Mouse (Mus musculus) heart, adult 2 months (tissue): ENCODE results near the gene Carm1. TPM values are rescaled to one million over a fixed set of nuclear protein-coding genes. Genes with fewer than 3 reads are reported as not detected.
"Not testable (repeated sequence)": the region's sequence is repeated elsewhere in the genome, so short reads cannot be mapped to it uniquely, and the experiment has no call there.

Source experiments
- DNase-seq, 2 experiments: peaks; one replicate each; pipeline ENCODE4 v3.0.0; 2021
- H3K27ac ChIP-seq: fragments of 200-600 bp; 2 replicates; pipeline ENCODE4 v1.8.1; 2022
- H3K27me3 ChIP-seq: fragments of 200-500 bp; 2 replicates; pipeline ENCODE4 v1.6.1; 2012; ENCODE audit warnings: mild to moderate bottlenecking, low read length, inconsistent platforms, mixed read lengths; ENCODE audit not compliant: control insufficient read depth, insufficient read depth
- H3K36me3 ChIP-seq: fragments of 200-500 bp; 2 replicates; pipeline ENCODE4 v1.6.1; 2012; ENCODE audit warnings: low read length, inconsistent platforms; ENCODE audit not compliant: control insufficient read depth, insufficient read depth
- H3K4me1 ChIP-seq: fragments of 200-500 bp; 2 replicates; pipeline ENCODE4 v1.6.1; 2011; ENCODE audit warnings: low read length; ENCODE audit not compliant: control insufficient read depth, insufficient read depth
- H3K4me3 ChIP-seq: fragments of 200-600 bp; 2 replicates; pipeline ENCODE4 v1.8.1; 2022
- H3K79me2 ChIP-seq: fragments of 200-500 bp; replicated peaks from 2 replicates; pipeline ENCODE4 v1.6.1; 2012; ENCODE audit warnings: mild to moderate bottlenecking, inconsistent platforms, low read length, moderate library complexity, mixed read lengths; ENCODE audit not compliant: control insufficient read depth, insufficient read depth
- H3K9ac ChIP-seq: fragments of 200-500 bp; 2 replicates; pipeline ENCODE4 v1.6.1; 2012; ENCODE audit warnings: low read depth, mild to moderate bottlenecking, control low read depth, inconsistent platforms, low read length, mixed read lengths
- CTCF ChIP-seq: fragments of 200-600 bp; IDR thresholded peaks from 2 replicates; pipeline ENCODE4 v1.8.1; 2022; ENCODE audit warnings: antibody characterized with exemption, mild to moderate bottlenecking, moderate library complexity
- EP300 ChIP-seq: fragments of 200-500 bp; IDR thresholded peaks from 2 replicates; pipeline ENCODE4 v1.6.1; 2011; ENCODE audit warnings: low read depth, low read length, control low read depth; ENCODE audit not compliant: insufficient read depth
- POLR2A ChIP-seq: fragments of 200-500 bp; IDR thresholded peaks from 2 replicates; pipeline ENCODE4 v1.6.1; 2011; ENCODE audit warnings: mild to moderate bottlenecking, low read depth, low read length, control low read depth; ENCODE audit not compliant: insufficient read depth
- WGBS: fragments of 180-500 bp; shearing (Covaris S2); methylation state at CpG from one replicate; pipeline ENCODE4 v1.1.7; 2018; 5-methylcytosine and 5-hydroxymethylcytosine counted together
- intact Hi-C: fragments of 180-260 bp; cut with DNase I; formaldehyde crosslinking; loops from one replicate; pipeline ENCODE4 v1.15.1; 2025
- polyA plus RNA-seq: library from polyadenylated mRNA; depleted of rRNA; stranded (reverse); fragments of >200 nt; gene quantifications from 2 replicates; pipeline ENCODE4 v1.2.3, GENCODE M21; 2012
- total RNA-seq, 2 experiments: library from RNA; stranded (reverse); gene quantifications; 2 replicates each; pipeline ENCODE4 v1.2.3; 2021

Gene Carm1
- total and polyA plus RNA-seq, 3 experiments = 61.5 to 77.6 (median 66.5) TPM

DNA sequence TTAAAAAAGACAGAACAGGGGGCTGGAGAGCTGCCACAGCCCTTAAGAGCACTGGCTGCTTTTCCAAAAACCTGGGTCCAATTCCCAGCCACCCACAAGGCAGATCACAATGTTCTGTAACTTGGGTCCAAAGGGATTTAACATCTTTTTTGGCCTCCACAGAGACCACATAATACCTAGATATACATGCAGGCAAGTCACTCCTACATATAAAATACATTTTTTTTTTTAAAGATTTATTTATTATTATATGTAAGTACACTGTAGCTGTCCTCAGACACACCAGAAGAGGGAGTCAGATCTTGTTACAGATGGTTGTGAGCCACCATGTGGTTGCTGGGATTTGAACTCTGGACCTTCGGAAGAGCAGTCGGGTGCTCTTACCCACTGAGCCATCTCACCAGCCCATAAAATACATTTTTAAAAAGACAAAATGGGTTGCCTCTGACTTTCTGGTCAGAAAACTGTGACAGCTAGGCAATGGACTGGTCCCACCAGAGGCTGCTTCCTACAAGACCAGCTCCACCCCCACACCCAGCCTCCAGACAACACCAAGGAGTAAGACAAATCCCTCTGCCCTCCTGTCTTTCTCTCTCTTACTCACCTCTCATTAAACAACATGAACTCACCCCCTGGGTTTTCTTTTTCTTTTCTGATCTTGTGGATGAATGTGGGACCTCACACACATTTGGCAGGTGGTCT lies 19.4 kb upstream of the Carm1 start:
- H3K4me3 ChIP-seq = no peak overlapping the region
- intact Hi-C loops = no loop called here
- H3K79me2 ChIP-seq = no peaks in the 10 kb centered on the region
- H3K36me3 ChIP-seq = no peaks in the 10 kb centered on the region
- H3K4me1 ChIP-seq = no peaks in the 10 kb centered on the region
- no peak for DNase-seq
- WGBS = 100% methylated on average over 2 of the region's 2 CpGs
- H3K27ac ChIP-seq = no peak overlapping the region
- no peak for TF ChIP-seq POLR2A
- no peak for TF ChIP-seq EP300
- TF ChIP-seq CTCF = no peak
- H3K9ac ChIP-seq = no peak overlapping the region
- H3K27me3 ChIP-seq = no peaks in the 10 kb centered on the region

DNA sequence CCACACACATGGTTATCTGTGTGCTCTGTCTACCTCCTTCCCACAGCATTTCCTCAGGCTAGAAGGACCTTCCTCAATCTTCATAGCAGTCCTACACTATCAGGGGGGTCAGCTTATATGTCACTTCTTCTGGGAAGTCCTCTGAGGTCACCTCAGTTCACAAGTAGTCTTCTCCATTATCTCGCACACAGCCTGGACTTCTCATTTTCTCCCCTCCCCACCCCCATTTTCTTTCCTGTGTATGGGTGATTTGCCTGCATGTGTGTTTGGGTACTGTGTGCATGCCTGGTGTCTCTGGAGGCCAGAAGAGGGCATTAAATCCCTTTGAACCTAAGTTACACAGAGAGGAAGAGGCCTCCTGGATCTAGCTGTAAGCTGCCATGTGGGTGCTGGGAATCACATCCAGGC lies 18.8 kb upstream of the Carm1 start:
- no peak overlapping the region for H3K27ac ChIP-seq
- H3K9ac ChIP-seq = no peak overlapping the region
- no peak for DNase-seq
- no peaks in the 10 kb centered on the region for H3K79me2 ChIP-seq
- no peaks in the 10 kb centered on the region for H3K27me3 ChIP-seq
- no peak overlapping the region for H3K4me3 ChIP-seq
- H3K4me1 ChIP-seq = no peaks in the 10 kb centered on the region
- intact Hi-C loops = no loop called here
- no peaks in the 10 kb centered on the region for H3K36me3 ChIP-seq
- TF ChIP-seq POLR2A (no peak), CTCF (no peak), EP300 (no peak)
- WGBS = 46% methylated on average over 1 of the region's 1 CpGs

DNA sequence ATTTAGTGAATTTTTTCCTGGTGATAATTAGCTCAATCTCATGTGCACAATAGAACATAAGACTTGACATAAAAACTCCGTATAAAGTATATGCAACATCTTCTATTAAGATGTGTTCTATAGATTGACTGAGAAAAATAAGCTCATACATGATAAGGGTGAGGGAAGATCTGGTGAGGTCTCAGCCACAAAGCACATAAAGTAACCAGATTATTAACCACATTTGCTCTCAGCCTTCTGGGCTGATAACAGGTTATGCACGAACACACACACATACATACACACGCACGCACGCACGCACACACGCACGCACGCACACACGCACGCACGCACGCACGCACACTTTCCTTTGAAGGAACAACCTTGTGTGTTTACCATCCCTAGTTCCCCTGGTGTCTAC lies 10.2 kb upstream of the Carm1 start:
- DNase-seq = no peak
- Histone ChIP-seq H3K4me3 (no peak overlapping the region), H3K79me2 (no peaks in the 10 kb centered on the region; the same call in 1 of the 2 replicates), H3K27ac (no peak overlapping the region), H3K4me1 (no peaks in the 10 kb centered on the region), H3K36me3 (no peaks in the 10 kb centered on the region), H3K9ac (no peak overlapping the region), H3K27me3 (no peaks in the 10 kb centered on the region)
- intact Hi-C loops = no loop called here
- 96% methylated on average over 14 of the region's 14 CpGs for WGBS
- TF ChIP-seq POLR2A (no peak), CTCF (no peak), EP300 (no peak)

DNA sequence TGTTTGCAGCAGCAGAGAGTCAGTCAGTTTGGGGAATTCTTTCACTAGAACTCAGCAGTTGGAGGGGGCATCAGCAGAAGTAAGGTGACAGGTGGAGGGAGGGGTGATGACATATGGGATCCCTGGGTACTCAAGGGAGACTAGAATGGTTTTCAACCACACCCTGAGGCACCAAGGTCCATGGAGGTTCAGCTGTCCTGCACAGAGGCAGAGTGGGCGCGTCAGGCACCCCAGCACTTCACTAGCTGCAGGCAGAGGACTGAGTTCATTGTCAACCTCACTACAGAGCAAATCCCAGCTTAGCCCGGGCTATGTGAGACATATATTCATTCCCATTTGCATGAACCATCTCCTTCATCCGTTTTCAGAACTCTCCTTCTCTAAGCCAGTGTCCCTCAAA lies 9.7 kb upstream of the Carm1 start:
- DNase-seq = no peak
- TF ChIP-seq CTCF (no peak), EP300 (no peak), POLR2A (no peak)
- no peaks in the 10 kb centered on the region for H3K27me3 ChIP-seq
- no peaks in the 10 kb centered on the region; the same call in 1 of the 2 replicates for H3K79me2 ChIP-seq
- H3K4me1 ChIP-seq = no peaks in the 10 kb centered on the region
- no peaks in the 10 kb centered on the region for H3K36me3 ChIP-seq
- 79% methylated on average over 4 of the region's 4 CpGs for WGBS
- no peak overlapping the region for H3K27ac ChIP-seq
- H3K4me3 ChIP-seq = no peak overlapping the region
- H3K9ac ChIP-seq = no peak overlapping the region
- intact Hi-C loops = no loop called here

DNA sequence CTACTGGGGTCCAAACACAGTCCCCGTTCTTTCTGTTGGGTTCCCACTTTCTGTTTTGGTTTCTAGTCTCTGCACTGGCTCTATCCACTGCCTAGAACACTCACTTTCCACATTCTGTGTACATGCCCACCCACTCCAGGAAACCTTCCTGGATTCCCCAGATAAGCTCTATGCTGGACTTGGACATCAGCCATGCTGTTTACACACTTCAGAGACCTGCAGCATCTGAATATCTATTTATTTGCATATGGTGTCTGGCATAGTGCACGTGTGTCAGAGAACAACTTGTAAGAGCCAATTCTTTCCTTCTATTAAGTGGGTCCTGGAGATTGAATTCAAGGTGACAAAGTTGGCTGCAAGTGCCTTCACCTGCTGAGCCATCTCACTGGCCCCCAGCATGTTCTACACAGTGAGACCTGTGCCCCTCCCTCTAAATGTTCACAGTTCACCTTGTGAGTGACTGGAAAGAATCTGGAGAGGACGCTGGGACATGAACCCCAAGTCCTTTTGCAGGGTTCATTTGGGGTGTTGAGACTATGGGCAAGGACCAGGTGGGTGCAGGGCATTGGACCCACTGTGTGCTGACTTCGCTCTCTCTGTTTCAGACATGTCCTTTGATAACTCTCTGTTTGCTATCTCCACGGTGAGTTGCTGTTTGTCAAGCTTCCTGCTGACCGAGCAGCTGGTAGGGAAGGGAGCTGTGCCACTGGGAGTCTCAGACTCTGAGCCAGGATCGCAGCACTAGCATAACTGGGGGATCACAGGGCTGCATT lies 6.5 kb upstream of the Carm1 start:
- Histone ChIP-seq H3K4me3 (no peak overlapping the region), H3K4me1 (no peaks in the 10 kb centered on the region), H3K36me3 (no peaks in the 10 kb centered on the region), H3K27me3 (no peaks in the 10 kb centered on the region), H3K27ac (no peak overlapping the region), H3K79me2 (no peaks in the 10 kb centered on the region; the same call in 1 of the 2 replicates), H3K9ac (no peak overlapping the region)
- 58% methylated on average over 7 of the region's 7 CpGs for WGBS
- DNase-seq = no peak
- TF ChIP-seq EP300 (no peak), POLR2A (no peak)
- intact Hi-C loops = no loop called here

DNA sequence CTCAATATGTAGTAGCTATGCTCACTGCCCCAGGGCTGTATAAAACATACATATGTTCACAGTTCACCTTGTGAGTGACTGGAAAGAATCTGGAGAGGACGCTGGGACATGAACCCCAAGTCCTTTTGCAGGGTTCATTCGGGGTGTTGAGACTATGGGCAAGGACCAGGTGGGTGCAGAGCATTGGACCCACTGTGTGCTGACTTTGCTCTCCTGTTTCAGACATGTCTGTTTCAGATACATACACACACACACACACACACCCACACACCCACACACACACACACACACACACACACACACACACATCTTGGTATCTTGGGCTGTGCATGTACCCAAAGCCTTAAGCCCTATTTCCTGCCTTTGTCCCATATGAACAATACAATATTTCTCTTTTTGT lies 4.7 kb upstream of the Carm1 start:
- H3K4me3 ChIP-seq, H3K36me3 ChIP-seq, H3K79me2 ChIP-seq, H3K9ac ChIP-seq, H3K4me1 ChIP-seq, intact Hi-C loops, H3K27me3 ChIP-seq, H3K27ac ChIP-seq, DNase-seq: not testable (repeated sequence)
- 92% methylated on average over 2 of the region's 2 CpGs for WGBS
